Mouse (Mus musculus) embryonic facial prominence, embryonic 13.5 days (tissue): ENCODE data around the gene Ube2s. TPM values are rescaled to one million over a fixed set of nuclear protein-coding genes. Genes with fewer than 3 reads are reported as not detected.
"Not testable (repeated sequence)": the region's sequence is repeated elsewhere in the genome, so short reads cannot be mapped to it uniquely, and the experiment has no call there.

Experiments used
- ATAC-seq: fragments of 200-750 bp; cut with Nextera tagmentation; 2 replicates; pipeline ENCODE4 v1.8.0; 2017; ENCODE audit warnings: low read depth; ENCODE audit not compliant: insufficient number of reproducible peaks, insufficient read depth, low FRiP score, low TSS enrichment
- H3K27ac ChIP-seq: fragments of 300-500 bp; sonication (generic); 2 replicates; pipeline ENCODE4 v1.5.1; 2015; ENCODE audit warnings: moderate library complexity, mild to moderate bottlenecking, inconsistent platforms
- H3K27me3 ChIP-seq: fragments of 300-500 bp; sonication (generic); 2 replicates; pipeline ENCODE4 v1.6.1; 2015; ENCODE audit warnings: mild to moderate bottlenecking, inconsistent platforms
- H3K36me3 ChIP-seq: fragments of 300-500 bp; sonication (generic); 2 replicates; pipeline ENCODE4 v1.6.1; 2015; ENCODE audit warnings: mild to moderate bottlenecking, inconsistent platforms
- H3K4me1 ChIP-seq: fragments of 300-500 bp; sonication (generic); 2 replicates; pipeline ENCODE4 v1.6.1; 2015; ENCODE audit warnings: inconsistent platforms
- H3K4me2 ChIP-seq: fragments of 300-500 bp; sonication (generic); 2 replicates; pipeline ENCODE4 v1.6.1; 2015; ENCODE audit warnings: moderate library complexity, mild to moderate bottlenecking, inconsistent platforms
- H3K4me3 ChIP-seq: fragments of 300-500 bp; sonication (generic); 2 replicates; pipeline ENCODE4 v1.5.1; 2015; ENCODE audit warnings: mild to moderate bottlenecking, inconsistent platforms
- H3K9ac ChIP-seq: fragments of 300-500 bp; sonication (generic); 2 replicates; pipeline ENCODE4 v1.6.1; 2015; ENCODE audit warnings: mild to moderate bottlenecking, inconsistent platforms
- H3K9me3 ChIP-seq: fragments of 300-500 bp; sonication (generic); 2 replicates; pipeline ENCODE4 v1.6.1; 2016; ENCODE audit warnings: inconsistent platforms
- WGBS: fragments of 180-500 bp; shearing (Covaris S2); methylation state at CpG from one replicate; pipeline ENCODE4 v1.1.7; 2015; ENCODE audit warnings: mixed read lengths; 5-methylcytosine and 5-hydroxymethylcytosine counted together
- polyA plus RNA-seq: library from polyadenylated mRNA; unstranded; fragments of >200 nt; fragmentation: Nextera tagmentation; extraction: Ambion mirVana; gene quantifications from 2 replicates; pipeline ENCODE4 v1.2.1, GENCODE M21; 2015

Ube2s gene
- polyA plus RNA-seq = 347 and 400 TPM in 2 replicates

DNA sequence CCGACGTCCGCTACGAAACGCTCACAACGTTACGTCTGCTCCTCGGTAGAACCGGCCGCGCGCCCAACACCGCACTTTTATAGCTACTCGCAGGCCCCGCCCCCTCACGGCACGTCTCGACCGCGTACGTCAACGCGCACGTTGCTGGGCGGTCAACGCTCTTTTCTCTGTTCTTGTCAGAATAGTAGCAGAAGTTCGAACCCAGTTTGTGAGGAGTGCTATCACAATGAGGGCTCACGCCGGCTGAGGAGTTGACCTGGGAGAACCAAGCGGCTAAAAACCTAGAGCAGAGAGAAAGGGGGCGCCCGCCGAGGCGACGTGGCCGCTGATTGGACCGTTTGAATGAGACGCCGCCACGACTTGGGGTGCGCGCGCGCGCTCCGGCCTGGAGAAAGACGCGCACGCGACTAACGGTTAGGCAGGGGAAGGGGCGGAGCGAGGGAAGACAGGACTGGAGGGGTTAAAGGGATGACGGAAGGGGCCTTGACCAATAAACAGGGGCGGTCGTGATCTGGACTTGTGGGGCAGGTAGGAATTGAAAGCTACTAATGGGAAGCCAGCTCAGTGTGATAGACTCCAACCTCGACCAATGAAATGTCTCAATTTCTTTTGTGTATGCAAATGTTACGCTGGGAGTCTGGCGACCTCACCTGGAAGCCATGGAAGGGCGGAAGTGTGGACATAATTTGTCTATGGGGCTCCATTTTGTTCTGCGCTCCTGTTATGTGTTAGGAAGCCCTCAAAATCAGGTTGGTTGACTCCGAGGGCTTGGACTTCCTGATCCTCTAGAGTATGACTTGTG, at the start of gene Ube2s:
Gene Ube2s, minus strand, starts transcription at position 288 of the 802 bp plus-strand sequence.
- Histone ChIP-seq H3K4me3 (peak within 1 kb of the TSS; percentile 99), H3K27me3 (no peaks in the 10 kb centered on the region)
- under 1% methylated on average over 62 of the region's 62 CpGs for WGBS

DNA sequence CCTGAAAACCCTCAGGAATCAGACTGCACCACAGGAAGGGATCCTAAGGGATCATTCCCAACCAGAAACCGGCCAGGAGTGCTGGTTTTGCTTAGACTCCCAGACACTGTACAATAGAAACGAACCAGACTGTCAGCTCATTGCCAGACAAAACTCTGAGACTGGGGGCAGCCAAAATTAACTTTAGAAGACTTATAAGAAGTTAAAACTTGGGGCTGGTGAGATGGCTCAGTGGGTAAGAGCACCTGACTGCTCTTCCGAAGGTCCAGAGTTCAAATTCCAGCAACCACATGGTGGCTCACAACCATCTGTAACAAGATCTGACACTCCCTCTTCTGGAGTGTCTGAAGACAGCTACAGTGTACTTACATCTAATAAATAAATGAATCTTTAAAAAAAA, 48.5 kb upstream of the Ube2s start:
- not testable (repeated sequence) for H3K36me3 ChIP-seq, ATAC-seq, H3K27me3 ChIP-seq, H3K9ac ChIP-seq, H3K9me3 ChIP-seq, H3K4me2 ChIP-seq, H3K4me3 ChIP-seq
- 64% methylated on average over 3 of the region's 3 CpGs for WGBS
- peak overlapping the region; percentile 17; the same call in 1 of the 2 replicates for H3K27ac ChIP-seq
- peaks cover 17% of the 10 kb centered on the region for H3K4me1 ChIP-seq

More for the DNA sequence above, at the start of gene Ube2s:
- Histone ChIP-seq H3K9me3 (no peaks in the 10 kb centered on the region), H3K9ac (peak within 1 kb of the TSS; percentile 99), H3K4me2 (peak within 1 kb of the TSS; percentile 80), H3K36me3 (peaks cover 33% of the 10 kb centered on the region), H3K4me1 (peaks cover 28% of the 10 kb centered on the region), H3K27ac (peak within 1 kb of the TSS; percentile 95)
- peak; percentile 99 for ATAC-seq

DNA sequence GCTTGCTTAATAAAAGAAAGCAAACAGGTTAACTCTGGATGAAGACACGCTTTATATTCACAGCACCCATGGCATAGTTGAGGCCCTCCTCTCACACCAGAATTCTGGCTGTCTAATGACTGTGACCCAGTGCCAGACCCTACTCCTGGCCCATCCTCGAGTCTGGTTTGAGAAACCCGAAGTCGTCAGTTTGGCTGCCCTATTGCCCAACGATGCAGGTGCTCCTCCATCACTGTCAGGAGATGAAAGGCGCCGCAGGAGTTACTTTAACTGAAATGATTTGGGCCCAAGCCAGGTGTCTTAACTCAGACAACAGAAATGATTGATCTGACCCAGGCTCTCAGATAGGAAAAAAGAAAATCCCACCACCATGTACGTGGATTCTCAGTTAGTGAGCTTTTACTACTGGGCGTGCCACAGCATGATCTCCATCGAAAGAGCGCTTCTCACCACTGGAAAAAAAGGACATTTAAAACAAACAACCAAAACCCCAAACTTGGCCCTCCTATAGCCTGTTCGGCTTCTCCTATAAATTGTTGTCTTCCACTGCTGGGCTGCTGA, 47.1 kb upstream of the Ube2s start:
- H3K9ac ChIP-seq = no peak overlapping the region
- no peak overlapping the region for H3K27ac ChIP-seq
- H3K36me3 ChIP-seq = no peaks in the 10 kb centered on the region
- H3K9me3 ChIP-seq = no peaks in the 10 kb centered on the region
- H3K4me3 ChIP-seq = no peak overlapping the region
- H3K4me2 ChIP-seq = no peak overlapping the region
- H3K27me3 ChIP-seq = peaks cover 3% of the 10 kb centered on the region; the same call in 1 of the 2 replicates
- ATAC-seq = no peak
- peaks cover 17% of the 10 kb centered on the region for H3K4me1 ChIP-seq
- 75% methylated on average over 12 of the region's 12 CpGs for WGBS

DNA sequence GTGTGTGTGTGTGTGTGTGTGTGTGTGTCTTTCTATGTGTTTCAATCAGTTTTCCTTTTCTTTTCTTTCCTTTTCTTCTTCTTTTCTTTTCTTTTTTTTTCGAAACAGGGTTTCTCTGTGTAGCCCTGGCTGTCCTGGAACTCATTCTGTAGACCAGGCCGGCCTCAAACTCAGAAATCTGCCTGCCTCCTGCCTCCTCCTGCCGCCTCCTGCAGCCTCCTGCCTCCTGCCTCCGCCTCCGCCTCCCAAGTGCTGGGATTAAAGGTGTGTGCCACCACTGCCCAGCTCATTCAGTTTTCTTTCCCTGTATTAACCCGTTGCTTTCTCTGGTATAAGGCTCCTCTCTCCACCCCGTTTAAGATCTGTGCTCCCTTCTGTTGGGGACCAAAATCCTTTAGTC, 44.9 kb upstream of the Ube2s start:
- Histone ChIP-seq H3K9ac (no peak overlapping the region), H3K27ac (no peak overlapping the region), H3K4me2 (no peak overlapping the region), H3K4me1 (peaks cover 6% of the 10 kb centered on the region; the same call in 1 of the 2 replicates), H3K4me3 (no peak overlapping the region), H3K9me3 (no peaks in the 10 kb centered on the region), H3K36me3 (no peaks in the 10 kb centered on the region), H3K27me3 (peaks cover 3% of the 10 kb centered on the region; the same call in 1 of the 2 replicates)
- ATAC-seq = no peak
- 56% methylated on average over 6 of the region's 7 CpGs for WGBS

DNA sequence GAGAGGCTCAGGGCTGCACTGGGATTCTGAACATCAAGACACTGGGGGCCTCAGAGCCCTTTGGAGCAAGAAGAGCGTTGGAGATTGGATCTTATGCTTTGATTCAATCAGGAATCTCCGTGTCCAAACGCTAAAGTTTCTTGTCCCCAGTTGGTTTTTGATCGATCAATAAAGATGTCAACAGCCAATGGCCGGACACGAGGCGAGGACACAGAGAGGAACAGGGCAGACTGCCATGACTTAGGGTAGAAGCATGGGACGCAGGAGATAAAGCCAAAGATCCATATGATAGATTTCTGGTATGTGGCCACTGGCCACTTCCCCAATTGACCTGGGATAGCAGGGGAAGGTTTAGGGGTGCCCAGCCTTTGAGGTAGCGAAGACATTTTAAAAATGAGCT, 44.1 kb upstream of the Ube2s start:
- H3K36me3 ChIP-seq = no peaks in the 10 kb centered on the region
- H3K27me3 ChIP-seq = peaks cover 3% of the 10 kb centered on the region; the same call in 1 of the 2 replicates
- H3K9ac ChIP-seq = no peak overlapping the region
- H3K9me3 ChIP-seq = no peaks in the 10 kb centered on the region
- H3K4me3 ChIP-seq = no peak overlapping the region
- no peak overlapping the region for H3K27ac ChIP-seq
- no peak for ATAC-seq
- 86% methylated on average over 9 of the region's 9 CpGs for WGBS
- no peak overlapping the region for H3K4me2 ChIP-seq
- H3K4me1 ChIP-seq = peaks cover 6% of the 10 kb centered on the region; the same call in 1 of the 2 replicates

DNA sequence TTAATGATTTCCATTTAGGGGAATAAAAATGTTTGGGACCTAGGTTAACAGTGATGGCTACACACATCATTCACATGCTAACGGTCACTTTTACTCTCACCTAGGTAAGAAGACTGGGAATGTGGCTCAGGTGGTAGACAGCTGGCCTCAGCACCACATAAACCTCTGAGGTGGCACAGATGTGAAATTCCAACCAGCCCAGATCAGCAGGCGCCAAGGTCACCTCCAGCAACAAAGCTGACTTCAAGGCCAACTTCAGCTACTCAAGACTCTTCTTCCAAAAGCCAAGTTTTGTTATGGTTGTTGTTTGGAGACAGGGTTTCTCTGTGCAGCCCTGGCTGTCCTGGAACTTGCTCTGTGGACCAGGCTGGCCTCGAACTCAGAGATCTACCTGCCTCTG, 41.2 kb upstream of the Ube2s start:
- H3K4me3 ChIP-seq = no peak overlapping the region
- 75% methylated on average over 3 of the region's 3 CpGs for WGBS
- peaks cover 13% of the 10 kb centered on the region; the same call in 1 of the 2 replicates for H3K27me3 ChIP-seq
- no peak overlapping the region for H3K27ac ChIP-seq
- no peaks in the 10 kb centered on the region for H3K36me3 ChIP-seq
- H3K4me1 ChIP-seq = no peaks in the 10 kb centered on the region
- no peak overlapping the region for H3K9ac ChIP-seq
- no peak overlapping the region for H3K4me2 ChIP-seq
- no peaks in the 10 kb centered on the region for H3K9me3 ChIP-seq
- no peak for ATAC-seq

DNA sequence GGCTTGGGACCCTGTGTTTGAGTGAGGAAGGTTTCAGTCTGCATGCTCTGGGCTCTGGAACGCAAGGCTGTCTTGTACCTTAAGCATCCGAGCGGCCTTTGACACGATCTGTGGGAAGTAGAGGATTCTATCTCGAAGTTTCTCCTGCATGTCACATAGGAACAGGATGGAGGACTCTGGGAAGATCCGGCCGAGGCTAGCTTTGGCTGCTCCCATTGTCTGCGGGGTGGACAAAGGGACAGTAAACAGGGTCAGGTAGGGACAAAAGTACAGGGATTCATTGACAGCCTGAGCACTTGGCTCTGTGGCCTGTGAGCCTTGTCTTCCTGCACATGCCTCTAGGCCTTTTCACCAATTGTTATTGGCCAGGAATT, 38.9 kb upstream of the Ube2s start:
- Histone ChIP-seq H3K27me3 (peaks cover 20% of the 10 kb centered on the region), H3K9me3 (no peaks in the 10 kb centered on the region), H3K4me3 (no peak overlapping the region), H3K4me2 (no peak overlapping the region), H3K9ac (no peak overlapping the region), H3K4me1 (no peaks in the 10 kb centered on the region), H3K36me3 (no peaks in the 10 kb centered on the region), H3K27ac (no peak overlapping the region)
- ATAC-seq = no peak
- WGBS = 67% methylated on average over 8 of the region's 8 CpGs

DNA sequence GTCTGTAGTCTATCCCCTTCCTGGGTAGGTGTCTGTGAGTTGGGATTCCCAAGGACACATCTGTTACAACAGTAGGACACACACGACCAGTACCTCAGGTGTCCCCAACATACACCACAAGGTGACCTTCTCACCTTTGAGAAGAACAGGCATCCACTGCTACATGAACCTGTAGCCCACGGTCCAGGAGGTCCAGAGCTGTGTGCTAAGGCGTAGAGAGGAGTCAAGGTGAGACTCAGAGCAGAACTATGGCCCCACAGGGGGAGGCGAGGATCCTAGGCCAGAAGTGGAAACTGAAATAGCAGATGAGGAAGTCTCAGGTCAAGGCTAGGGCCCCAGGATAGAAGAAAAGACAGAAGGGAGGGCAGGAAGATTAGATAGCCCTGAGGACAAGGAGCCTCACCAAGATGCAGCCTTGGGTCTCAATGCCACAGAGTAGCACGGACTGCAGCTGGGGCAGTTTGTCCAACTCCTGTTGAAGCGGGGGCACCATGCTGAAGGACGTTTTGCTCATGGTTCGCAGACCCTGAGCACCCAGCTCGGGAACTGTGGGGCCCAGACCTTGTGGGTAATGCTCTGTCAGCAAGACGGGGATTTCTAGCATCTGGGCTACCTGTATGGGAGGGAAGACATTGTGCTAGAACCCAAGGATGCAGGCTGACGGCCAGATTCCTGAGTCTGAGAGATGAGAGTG, 38.4 kb upstream of the Ube2s start:
- ATAC-seq = no peak
- no peak overlapping the region for H3K9ac ChIP-seq
- H3K9me3 ChIP-seq = no peaks in the 10 kb centered on the region
- H3K36me3 ChIP-seq = no peaks in the 10 kb centered on the region
- H3K4me3 ChIP-seq = no peak overlapping the region
- no peak overlapping the region for H3K4me2 ChIP-seq
- H3K27me3 ChIP-seq = peaks cover 24% of the 10 kb centered on the region
- WGBS = 77% methylated on average over 11 of the region's 11 CpGs
- H3K4me1 ChIP-seq = no peaks in the 10 kb centered on the region
- H3K27ac ChIP-seq = no peak overlapping the region

DNA sequence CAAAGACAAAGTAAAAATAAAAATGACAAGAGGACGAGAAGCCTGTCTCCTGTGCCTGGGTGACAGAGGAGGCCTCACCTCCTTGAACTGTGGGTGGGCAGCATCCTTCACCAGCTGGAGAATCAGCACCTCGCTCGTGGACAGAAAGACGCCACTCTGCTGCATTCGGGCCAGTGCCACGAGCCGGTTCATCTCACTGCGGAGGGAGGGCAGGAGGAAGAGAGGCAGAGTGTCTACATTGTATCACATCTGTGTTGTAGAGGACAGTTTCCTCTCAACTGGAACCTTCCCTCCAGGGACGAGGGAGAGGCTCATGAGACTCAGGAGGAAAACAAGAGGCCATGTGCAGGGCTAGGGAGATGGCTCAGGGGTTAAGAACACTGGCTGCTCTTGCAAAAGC, 37.0 kb upstream of the Ube2s start:
- Histone ChIP-seq H3K36me3 (no peaks in the 10 kb centered on the region), H3K9ac (no peak overlapping the region), H3K4me2 (no peak overlapping the region), H3K27me3 (peaks cover 37% of the 10 kb centered on the region), H3K27ac (no peak overlapping the region), H3K4me1 (peaks cover 5% of the 10 kb centered on the region), H3K9me3 (no peaks in the 10 kb centered on the region), H3K4me3 (no peak overlapping the region)
- 51% methylated on average over 9 of the region's 9 CpGs for WGBS
- ATAC-seq = no peak

DNA sequence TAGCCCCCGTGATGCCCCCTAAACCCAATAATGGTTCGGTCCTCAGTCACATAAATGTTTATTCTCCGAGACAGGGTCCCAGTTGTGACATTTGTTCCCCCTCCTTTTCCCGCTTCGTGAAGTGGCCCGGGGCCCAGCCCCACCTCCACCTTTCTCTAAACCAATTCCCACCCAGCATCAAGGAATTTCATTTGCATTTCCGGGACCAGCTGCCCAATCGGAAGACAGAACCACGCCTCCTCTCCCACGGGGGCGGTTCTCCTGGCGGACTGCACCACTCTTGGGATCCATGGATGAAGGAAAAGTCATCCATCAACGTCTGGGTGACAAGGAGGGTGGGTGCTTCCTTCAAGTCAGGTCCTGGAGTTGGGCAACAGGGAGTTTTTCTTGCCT, 32.5 kb upstream of the Ube2s start:
- peak overlapping the region; percentile 94 for H3K4me2 ChIP-seq
- H3K9me3 ChIP-seq = no peaks in the 10 kb centered on the region
- H3K36me3 ChIP-seq = no peaks in the 10 kb centered on the region
- H3K27ac ChIP-seq = no peak overlapping the region
- 1% methylated on average over 13 of the region's 13 CpGs for WGBS
- peaks cover 79% of the 10 kb centered on the region for H3K27me3 ChIP-seq
- peaks cover 28% of the 10 kb centered on the region for H3K4me1 ChIP-seq
- peak overlapping the region; percentile 66 for H3K9ac ChIP-seq
- ATAC-seq = peak; percentile 40
- peak overlapping the region; percentile 48 for H3K4me3 ChIP-seq

DNA sequence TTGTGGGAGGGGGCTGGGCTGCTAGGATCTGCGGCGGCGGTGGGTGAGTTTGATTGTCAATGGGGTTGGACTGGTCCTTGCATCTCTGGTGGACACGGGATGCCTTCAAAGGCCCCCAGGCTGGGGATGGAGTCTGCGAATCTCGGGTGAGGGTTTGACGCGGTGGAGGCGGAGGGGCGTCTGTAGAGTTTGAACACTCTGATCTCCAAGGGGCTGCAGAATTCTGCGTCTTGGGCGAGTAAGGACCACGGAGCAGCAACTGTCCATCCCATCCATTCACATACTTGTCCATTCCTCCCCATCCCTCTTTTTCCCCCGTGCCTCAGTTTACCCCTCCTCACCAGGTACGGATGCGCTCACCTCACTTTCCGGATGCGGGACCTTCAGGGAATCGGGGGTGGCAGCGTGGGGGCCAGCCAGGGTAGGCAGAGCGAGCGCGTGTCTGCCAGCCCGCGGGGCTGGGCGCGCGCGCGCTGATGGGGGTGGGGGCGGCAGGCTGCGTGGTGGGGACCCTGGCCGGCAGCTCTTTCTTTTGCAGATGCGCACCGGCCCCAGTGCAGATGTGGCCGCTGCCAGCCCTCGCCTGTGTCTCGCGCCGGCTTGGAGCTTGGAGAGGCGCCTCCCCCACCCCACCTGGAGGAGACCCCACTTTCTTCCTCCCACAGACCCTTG, 32.0 kb upstream of the Ube2s start, which contains the start of gene Shisa7:
Gene Shisa7, minus strand, starts transcription at position 452 of the 672 bp plus-strand sequence.
- Histone ChIP-seq H3K4me2 (peak within 1 kb of the TSS; percentile 94), H3K27me3 (peaks cover 79% of the 10 kb centered on the region), H3K9ac (peak within 1 kb of the TSS; percentile 66), H3K9me3 (no peaks in the 10 kb centered on the region), H3K36me3 (no peaks in the 10 kb centered on the region), H3K4me3 (peak within 1 kb of the TSS; percentile 48), H3K4me1 (peaks cover 28% of the 10 kb centered on the region), H3K27ac (no peak within 1 kb of the TSS)
- no peak for ATAC-seq
- WGBS = 1% methylated on average over 41 of the region's 41 CpGs
